Mouse (Mus musculus) gastrocnemius, adult 2 months (tissue): ENCODE measurements around the gene B4galt2. TPM values are rescaled to one million over a fixed set of nuclear protein-coding genes. Genes with fewer than 3 reads are reported as not detected.
A peak's percentile ranks its signal among the peaks of the same experiment; 100 is the strongest.

Experiments used
- DNase-seq: peaks from one replicate; pipeline ENCODE4 v3.0.0; 2022
- H3K27ac ChIP-seq: fragments of 200-600 bp; 2 replicates; pipeline ENCODE4 v1.8.1; 2022; ENCODE audit warnings: mild to moderate bottlenecking
- H3K4me3 ChIP-seq: fragments of 200-600 bp; 2 replicates; pipeline ENCODE4 v1.8.1; 2022; ENCODE audit warnings: mild to moderate bottlenecking, moderate library complexity
- CTCF ChIP-seq: fragments of 200-600 bp; IDR thresholded peaks from 2 replicates; pipeline ENCODE4 v1.8.1; 2022; ENCODE audit warnings: antibody characterized with exemption, mild to moderate bottlenecking, moderate library complexity
- intact Hi-C: fragments of 180-260 bp; cut with DNase I; formaldehyde crosslinking; loops from one replicate; pipeline ENCODE4 v1.15.1; 2025
- long read RNA-seq, 2 experiments: library from polyadenylated mRNA; stranded (forward); transcript quantifications; one replicate each; pipeline ENCODE4 v2.0.0; 2021
- total RNA-seq, 2 experiments: library from RNA; stranded (reverse); gene quantifications; 2 replicates each; pipeline ENCODE4 v1.2.3; 2021

B4galt2 gene
- 1 to 10 TPM; 1.4 to 2.2 TPM for total RNA-seq
- long read RNA-seq, experiment 1, partial matches to known transcripts = 3 of 9 reads
- long read RNA-seq, experiment 1, other reads (novel, unspliced or antisense) = 3 of 9 reads
- long read RNA-seq, experiment 2, partial matches to known transcripts = 0 of 4 reads
- long read RNA-seq, experiment 2, other reads (novel, unspliced or antisense) = 0 of 4 reads

DNA sequence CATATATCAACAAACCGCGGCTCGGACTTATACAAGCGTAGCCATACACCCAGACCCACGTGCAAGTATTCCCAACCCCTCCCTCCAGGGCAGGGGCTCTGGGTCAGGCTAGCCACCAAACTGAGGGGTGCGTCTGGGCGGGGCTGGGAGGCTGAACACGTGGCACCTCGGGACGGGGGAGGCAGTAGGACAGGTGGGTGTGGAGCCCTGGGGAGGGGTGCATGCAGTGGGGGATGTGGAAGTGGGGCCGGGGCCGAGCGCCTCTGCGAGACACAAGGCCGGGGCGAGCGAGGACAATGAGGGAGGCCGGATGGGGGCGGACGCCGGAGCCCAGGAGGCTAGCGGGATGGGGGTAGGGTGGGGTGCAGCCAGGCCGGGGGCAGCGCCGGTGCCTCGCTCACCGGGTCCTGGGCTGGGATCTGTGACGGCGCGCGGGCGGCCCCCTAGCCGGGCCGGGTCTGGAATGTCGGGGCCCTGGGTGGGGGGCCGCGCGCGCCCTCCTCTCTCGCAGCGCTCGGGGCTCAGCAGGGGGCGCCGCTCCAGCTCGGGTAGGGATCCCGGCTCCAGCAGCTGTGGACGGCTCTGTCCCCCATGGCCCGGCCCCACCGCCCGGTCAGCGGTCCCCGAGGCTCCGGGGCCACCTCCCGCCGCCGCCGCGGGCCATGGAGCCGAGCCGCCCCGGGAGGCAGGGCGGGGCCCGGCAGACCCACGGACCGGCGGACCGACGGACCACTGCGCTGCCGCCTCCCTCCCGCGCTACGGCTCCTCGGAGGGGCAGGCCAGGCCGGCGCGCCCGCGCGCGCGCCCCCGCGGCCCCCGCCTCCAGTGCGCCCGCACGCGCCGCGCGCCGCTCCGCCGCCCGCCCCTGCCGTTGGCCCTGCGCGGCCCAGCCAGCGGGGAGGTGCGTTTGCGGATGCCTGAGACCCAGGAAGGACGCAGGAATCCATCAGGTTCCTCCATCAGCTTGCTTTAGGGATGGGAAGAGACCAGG is at the start of gene B4galt2:
Gene B4galt2, minus strand, starts transcription at position 787 of the 991 bp plus-strand sequence.
- intact Hi-C loops = no loop called here
- Histone ChIP-seq H3K27ac (peak within 1 kb of the TSS; percentile 68), H3K4me3 (peak within 1 kb of the TSS; percentile 84)
- peak; percentile 47 for TF ChIP-seq CTCF
- peak; percentile 75 for DNase-seq

DNA sequence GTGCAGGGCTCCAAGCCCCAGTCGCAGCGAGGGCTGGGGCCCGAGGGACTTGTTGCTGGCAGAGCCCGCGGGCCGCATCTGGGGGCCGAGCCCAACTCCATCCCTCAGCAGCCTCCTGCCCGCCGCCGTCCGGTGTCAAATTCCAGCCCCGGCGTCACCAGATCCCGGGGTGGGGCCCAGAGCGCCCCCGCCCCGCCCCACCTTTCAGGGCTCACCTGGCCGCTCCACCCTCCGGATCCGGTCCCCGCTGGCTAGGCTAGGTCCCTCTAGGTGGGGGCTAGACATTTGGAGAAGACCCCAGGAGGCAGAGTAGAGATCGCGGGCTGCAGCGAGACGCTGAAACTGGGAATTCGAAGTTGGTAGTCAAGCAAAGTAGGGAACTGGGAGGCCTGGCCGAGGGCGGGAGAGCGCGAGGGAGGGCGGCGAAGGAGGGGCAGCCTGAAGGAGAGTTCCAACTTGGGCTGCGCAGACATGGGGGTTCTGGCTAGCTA is 46.1 kb upstream of the B4galt2 start, which contains the start of gene Artn:
Gene Artn, minus strand, starts transcription at position 373 of the 491 bp plus-strand sequence.
- Histone ChIP-seq H3K27ac (peak within 1 kb of the TSS; percentile 69), H3K4me3 (peak within 1 kb of the TSS; percentile 69)
- peak; percentile 77 for DNase-seq
- intact Hi-C loops = loop anchor here (5.0 to 10.0 kb wide), 2 partner anchors 63 to 365 kb away; partner anchors contain the start of gene Ptprf
- TF ChIP-seq CTCF = no peak

DNA sequence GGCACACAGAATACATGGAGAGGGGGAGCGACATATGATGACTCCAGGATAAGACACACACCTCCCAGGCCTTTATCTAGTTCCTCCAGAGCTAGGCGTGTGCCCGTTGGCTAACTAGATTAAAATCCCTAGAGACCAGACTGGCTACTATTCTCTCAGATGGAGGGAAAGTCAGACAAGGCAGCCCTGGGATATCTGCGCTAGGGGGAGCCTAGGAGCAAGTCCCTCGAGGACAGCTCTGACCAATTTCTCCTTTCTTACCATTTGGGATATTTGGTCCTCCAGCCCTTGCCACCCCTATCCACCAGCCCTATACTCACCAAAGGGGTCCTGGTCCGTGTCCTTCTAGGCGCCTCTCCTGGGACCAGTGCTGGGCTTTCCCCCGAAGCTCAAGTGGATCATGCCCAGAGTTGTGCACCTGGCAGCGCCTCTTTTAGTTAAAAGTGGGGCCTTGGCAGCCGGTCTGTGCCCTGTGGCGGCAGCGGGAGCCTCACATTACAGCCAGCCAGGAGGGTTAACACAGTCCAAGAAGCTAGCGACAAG is 45.5 kb upstream of the B4galt2 start:
- intact Hi-C loops = loop anchor here (1.0 to 10.0 kb wide), 3 partner anchors 64 to 366 kb away; partner anchors contain the start of gene Ptprf
- Histone ChIP-seq H3K27ac (peak overlapping the region; percentile 69), H3K4me3 (peak overlapping the region; percentile 69)
- peak; percentile 69 for DNase-seq
- TF ChIP-seq CTCF = peak; percentile 71

DNA sequence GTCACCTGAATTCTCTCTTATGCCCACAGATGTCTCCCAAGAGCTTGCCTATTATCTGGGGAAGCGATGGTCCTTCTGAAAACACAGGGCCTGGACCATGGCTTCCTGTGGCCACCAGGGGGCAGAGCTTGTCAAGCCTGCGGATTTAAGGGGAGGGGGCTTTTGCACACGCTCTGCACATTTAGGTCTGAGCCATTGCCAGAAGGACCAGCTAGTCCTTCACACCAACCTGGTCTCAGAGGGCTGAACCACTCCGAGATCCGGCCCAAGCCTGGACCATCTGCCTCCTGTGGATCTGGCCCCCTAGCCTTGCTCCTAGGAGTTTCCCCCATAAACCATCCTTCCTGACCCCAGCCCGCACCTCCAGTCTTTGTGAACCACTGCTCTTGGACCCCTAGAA is 44.9 kb upstream of the B4galt2 start:
- peak; percentile 82 for TF ChIP-seq CTCF
- intact Hi-C loops = loop anchor here (1.0 to 10.0 kb wide), 3 partner anchors 64 to 367 kb away; partner anchors contain the start of gene Ptprf
- Histone ChIP-seq H3K4me3 (no peak overlapping the region), H3K27ac (no peak overlapping the region; the same call in 1 of the 2 replicates)
- DNase-seq = peak; percentile 38

DNA sequence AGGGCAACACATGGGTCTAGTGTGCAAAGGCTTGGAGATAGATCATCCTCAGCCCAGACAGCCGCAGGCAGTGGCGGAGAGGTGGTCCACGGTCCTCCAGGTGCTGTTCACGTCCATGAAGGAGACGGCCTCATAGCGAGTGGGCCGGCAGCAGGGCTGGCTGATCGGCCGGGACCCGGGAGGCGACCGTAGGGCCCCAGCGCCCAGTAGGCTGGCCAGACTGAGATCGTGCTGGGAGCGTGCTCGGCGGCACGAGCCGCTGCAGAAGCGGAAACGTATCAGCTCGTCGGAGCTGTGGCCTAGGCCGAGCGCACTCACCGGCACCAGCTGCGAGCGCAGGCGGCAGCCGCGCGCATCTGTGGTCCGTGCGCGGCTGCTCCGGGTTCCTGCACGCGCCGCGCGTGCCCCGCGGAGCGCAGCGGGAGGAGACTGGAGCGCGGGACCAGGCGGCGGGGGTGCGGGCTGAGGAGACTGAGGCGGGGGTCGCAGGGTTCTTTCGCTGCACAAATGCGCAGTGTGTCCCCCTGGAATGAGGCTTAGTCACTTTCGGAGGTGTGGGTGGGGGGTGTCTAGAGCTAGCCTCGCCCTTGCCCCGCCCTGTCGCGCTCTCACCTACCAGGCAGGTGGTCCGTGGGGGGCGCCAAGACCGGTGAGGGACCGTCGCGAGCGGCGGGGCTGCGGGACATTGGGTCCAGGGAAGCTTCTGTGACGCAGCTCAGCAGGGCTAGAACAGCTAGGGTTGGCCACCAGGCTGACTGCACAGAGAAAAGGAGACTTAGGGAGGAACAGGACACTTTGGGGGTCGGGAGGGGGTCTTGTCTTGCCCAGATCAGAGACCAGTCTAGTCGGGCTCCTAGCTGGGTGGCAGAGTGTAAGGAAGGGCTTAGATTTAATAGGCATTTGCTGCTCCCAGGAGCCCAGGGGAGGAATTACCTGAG is 43.5 kb upstream of the B4galt2 start:
- peak overlapping the region; percentile 72 for H3K4me3 ChIP-seq
- DNase-seq = peak; percentile 64

DNA sequence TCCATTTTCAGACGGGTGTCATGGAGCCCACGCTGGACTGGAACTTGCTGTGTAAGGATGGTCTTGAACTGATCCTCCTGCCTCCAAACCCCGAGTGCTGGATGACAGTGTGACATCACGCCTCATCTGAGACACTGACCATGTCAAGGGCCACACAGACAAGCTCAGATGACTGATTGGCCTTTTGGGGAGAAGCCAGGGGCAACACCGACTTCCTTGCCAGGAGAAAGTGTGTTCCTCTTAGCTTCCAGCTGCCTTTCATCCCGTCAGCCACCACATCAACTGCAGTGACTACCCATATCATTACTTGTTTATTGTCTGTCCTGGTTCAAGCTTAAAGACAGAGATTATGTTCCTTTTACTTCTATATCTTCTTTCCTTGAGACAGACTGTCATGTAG is 41.6 kb upstream of the B4galt2 start:
- no peak for TF ChIP-seq CTCF
- H3K27ac ChIP-seq = no peak overlapping the region
- no peak for DNase-seq
- H3K4me3 ChIP-seq = no peak overlapping the region
- intact Hi-C loops = loop anchor here (5.0 to 10.0 kb wide), 2 partner anchors 67 to 370 kb away; partner anchors contain the start of gene Ptprf

More for the DNA sequence above, 43.5 kb upstream of the B4galt2 start:
- intact Hi-C loops = loop anchor here (5.0 to 10.0 kb wide), 2 partner anchors 65 to 368 kb away; partner anchors contain the start of gene Ptprf
- H3K27ac ChIP-seq = peak overlapping the region; percentile 48
- TF ChIP-seq CTCF = no peak

DNA sequence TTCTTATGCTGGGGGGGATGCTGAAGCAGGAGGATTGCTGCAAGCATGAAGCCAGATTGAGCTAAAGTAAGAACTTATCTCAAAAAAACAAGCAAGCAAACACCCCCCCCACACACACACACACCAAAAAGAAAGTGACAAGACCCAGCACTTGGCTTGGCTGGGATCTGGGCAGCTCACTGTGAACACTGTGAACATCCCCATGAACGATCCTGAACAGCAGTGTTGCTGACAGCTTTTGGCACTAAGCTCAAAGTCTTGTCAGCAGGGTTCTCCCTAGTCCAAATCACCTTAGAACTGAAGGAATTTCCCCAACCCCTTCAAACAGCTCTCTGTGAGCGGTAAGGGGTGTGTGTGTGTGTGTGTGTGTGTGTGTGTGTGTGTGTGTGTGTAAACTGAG is 40.2 kb upstream of the B4galt2 start:
- Histone ChIP-seq H3K4me3 (no peak overlapping the region), H3K27ac (no peak overlapping the region)
- intact Hi-C loops = loop anchor here (10.0 kb wide), 1 partner anchor 371 kb away; the partner anchor contains the start of gene Ptprf
- no peak for TF ChIP-seq CTCF
- no peak for DNase-seq

DNA sequence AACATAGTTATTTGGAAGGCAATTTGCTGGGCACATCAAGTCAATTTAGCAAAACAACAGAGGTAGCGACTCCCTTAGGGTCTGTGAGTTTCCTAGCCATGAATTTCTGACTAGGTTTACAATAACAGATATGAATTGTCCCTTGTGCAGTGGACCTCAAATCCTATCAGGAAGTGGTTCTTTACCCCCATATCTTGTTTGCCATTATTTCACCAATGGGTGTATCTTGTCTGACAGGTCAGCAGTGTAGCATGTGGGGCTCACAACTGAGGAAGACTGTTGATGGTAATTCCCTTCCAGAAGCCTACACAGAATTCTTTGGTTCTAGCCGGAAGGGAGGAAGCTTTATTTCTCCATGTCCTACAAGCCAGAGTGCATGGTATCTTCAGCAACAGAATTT is 38.1 kb upstream of the B4galt2 start:
- Histone ChIP-seq H3K4me3 (no peak overlapping the region), H3K27ac (no peak overlapping the region)
- intact Hi-C loops = loop anchor here (10.0 kb wide), 1 partner anchor 373 kb away; the partner anchor contains the start of gene Ptprf
- no peak for TF ChIP-seq CTCF
- DNase-seq = no peak

DNA sequence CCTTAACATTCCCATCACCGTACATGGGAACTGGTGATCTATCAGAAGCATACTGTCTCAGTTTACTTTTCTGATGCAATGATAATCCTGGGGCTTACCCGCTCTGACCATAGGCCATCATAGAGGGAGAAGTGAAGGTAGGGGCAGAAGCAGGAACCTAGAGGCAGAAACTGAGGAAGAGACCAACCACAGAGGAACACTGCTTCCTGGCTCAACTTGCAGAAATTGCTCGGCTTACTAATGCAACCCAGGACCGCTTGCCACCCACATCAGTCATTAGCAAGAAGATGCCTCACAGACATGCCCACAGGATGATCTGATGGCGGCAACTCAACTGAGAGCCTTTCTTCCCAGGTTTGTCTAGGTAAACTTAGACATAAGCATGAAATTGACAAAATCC is 35.5 kb upstream of the B4galt2 start:
- Histone ChIP-seq H3K27ac (no peak overlapping the region), H3K4me3 (no peak overlapping the region)
- TF ChIP-seq CTCF = no peak
- intact Hi-C loops = no loop called here
- DNase-seq = no peak

DNA sequence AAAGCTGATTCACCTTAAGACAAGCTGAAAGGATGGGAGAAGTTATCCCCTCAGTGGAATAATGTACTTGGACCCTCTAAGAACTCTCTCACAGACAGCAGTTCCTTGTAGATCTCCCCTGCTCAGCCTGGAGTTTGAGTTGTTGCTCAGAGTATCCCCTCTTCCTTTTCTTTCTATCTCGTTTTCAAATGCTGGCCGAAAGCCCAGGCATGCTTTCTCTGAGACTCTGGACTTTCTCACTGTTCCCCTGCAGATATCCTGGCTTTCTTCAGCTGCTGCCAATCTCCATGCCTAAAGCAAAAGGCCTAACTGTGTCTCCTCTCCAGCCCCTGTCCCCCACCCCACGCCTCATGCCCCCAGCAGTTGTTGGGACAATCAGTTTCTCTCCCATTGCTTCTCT is 35.0 kb upstream of the B4galt2 start:
- DNase-seq = no peak
- TF ChIP-seq CTCF = no peak
- intact Hi-C loops = no loop called here

DNA sequence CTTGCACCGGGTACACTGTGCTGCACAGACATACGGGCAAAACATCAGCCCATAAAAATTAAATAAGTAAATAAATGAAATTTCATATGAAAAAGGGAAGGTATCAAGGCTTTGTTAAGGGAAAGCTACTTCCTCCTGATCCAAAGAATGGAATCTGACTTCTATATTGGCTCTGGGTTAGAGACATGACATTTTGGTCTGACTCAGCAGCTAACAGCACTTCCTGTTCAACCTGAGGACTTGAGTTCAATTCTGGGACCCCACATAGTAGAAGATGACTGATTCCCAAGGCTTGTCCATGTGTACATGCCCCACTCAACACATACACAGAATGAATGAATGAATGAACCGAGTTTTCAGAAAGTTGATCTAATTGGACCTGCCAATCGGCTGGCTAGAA is 34.6 kb upstream of the B4galt2 start:
- TF ChIP-seq CTCF = no peak
- no peak overlapping the region for H3K27ac ChIP-seq
- no peak for DNase-seq
- intact Hi-C loops = no loop called here
- H3K4me3 ChIP-seq = no peak overlapping the region

More for the DNA sequence above, 35.0 kb upstream of the B4galt2 start:
- Histone ChIP-seq H3K4me3 (no peak overlapping the region), H3K27ac (no peak overlapping the region)
